Mouse (Mus musculus) testis, adult 2 months (tissue): Measurements from ENCODE around the gene Ndufb3. TPM values are rescaled to one million over a fixed set of nuclear protein-coding genes. Genes with fewer than 3 reads are reported as not detected.
"Not testable (repeated sequence)": the region's sequence is repeated elsewhere in the genome, so short reads cannot be mapped to it uniquely, and the experiment has no call there.

Experiments used
- H3K27ac ChIP-seq: fragments of 200-500 bp; 2 replicates; pipeline ENCODE4 v1.5.1; 2012; ENCODE audit warnings: low read depth, low read length; ENCODE audit not compliant: control insufficient read depth, insufficient read depth
- H3K27me3 ChIP-seq: fragments of 200-500 bp; 2 replicates; pipeline ENCODE4 v1.6.1; 2012; ENCODE audit warnings: mild to moderate bottlenecking, low read length, moderate library complexity; ENCODE audit not compliant: control insufficient read depth, insufficient read depth
- H3K36me3 ChIP-seq: fragments of 200-500 bp; 2 replicates; pipeline ENCODE4 v1.6.1; 2012; ENCODE audit warnings: mild to moderate bottlenecking, low read length; ENCODE audit not compliant: control insufficient read depth, insufficient read depth
- H3K4me1 ChIP-seq: fragments of 200-500 bp; 2 replicates; pipeline ENCODE4 v1.6.1; 2012; ENCODE audit warnings: low read length; ENCODE audit not compliant: control insufficient read depth, insufficient read depth
- H3K4me3 ChIP-seq: fragments of 200-500 bp; 2 replicates; pipeline ENCODE4 v1.5.1; 2012; ENCODE audit warnings: low read depth, mild to moderate bottlenecking, low read length, moderate library complexity, mixed read lengths; ENCODE audit not compliant: control insufficient read depth
- CTCF ChIP-seq: fragments of 200-500 bp; IDR thresholded peaks from 2 replicates; pipeline ENCODE4 v1.5.1; 2012; ENCODE audit warnings: low read depth, mild to moderate bottlenecking, inconsistent platforms, low read length, moderate library complexity; ENCODE audit not compliant: control insufficient read depth, insufficient read depth, insufficient replicate concordance
- POLR2A ChIP-seq: fragments of 200-500 bp; IDR thresholded peaks from 2 replicates; pipeline ENCODE4 v1.6.1; 2012; ENCODE audit warnings: low read depth, mild to moderate bottlenecking, inconsistent platforms, low read length, moderate library complexity; ENCODE audit not compliant: control insufficient read depth
- polyA plus RNA-seq: library from polyadenylated mRNA; depleted of rRNA; stranded (reverse); fragments of >200 nt; gene quantifications from 2 replicates; pipeline ENCODE4 v1.2.3, GENCODE M21; 2012; rRNA removed

Ndufb3 gene
- 37.6 and 40.4 TPM in 2 replicates for polyA plus RNA-seq

DNA sequence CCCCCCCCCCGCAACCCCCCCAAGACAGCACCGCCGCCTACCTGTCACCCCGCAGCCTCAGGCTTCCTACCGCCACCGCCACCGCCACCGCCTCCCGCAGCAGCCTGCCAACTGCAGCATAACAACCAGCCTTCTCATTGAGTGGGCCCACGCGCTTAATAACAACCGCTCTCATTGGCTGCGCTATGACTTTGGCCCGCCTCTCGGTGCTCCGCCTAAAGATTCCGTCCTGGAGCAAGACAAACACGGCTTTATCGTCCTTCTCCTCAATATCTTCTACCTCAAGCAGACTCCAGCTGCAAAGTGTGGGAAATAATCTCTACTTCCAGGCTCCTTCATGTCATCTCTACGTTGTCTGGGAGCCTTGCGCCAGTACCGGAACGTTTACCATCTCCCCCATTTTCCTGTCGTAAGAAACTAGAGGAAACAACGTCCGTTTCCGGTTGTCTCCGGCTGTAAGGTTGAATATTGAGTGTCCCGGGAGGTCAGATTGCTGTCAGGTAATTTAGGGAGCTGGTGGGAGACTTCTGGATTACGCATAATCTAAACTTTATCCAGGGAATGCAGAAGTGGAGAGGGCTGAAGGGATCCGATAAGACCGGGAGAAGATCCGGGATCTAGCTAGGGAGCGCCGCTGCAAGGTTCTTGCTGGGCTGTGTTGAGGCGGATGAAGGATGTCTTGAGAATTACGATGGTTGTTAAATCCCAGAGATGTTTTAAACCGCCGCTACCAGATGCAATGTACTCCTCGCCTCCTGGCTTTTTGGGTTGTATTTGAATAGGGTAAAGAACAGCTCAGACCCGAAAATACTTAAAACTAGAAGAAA, at the start of gene Ndufb3, which contains the start of gene Fam126b:
Gene Ndufb3, plus strand, starts transcription at position 214 of the 827 bp plus-strand sequence.
Gene Fam126b, minus strand, starts transcription at position 153 of the 827 bp plus-strand sequence.
- Histone ChIP-seq H3K4me1 (peaks cover 2% of the 10 kb centered on the region; the same call in 1 of the 2 replicates), H3K4me3 (peak within 1 kb of the TSS; percentile 99), H3K27me3 (no peaks in the 10 kb centered on the region), H3K27ac (peak within 1 kb of the TSS; percentile 93), H3K36me3 (no peaks in the 10 kb centered on the region)
- TF ChIP-seq POLR2A (peak; percentile 92), CTCF (no peak)

DNA sequence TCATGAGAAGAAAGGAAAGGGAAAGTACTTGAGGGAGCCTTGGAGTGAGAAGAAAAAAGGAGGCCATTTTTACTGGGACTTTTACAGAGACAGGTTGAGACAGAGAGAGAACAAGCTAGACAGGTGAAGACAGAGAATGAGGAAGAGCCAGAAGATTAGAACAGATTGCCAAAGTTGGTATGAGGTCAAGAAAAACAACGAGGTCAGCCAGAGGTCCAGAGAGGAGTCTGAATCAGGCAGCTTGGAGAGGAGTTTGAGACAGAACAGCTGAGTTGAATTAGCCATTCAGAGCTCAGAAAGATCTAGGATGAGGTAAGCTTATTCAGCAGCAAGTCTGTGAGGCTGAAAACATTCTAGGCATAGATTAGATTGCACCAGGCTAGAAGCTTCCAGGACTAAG, 44.8 kb upstream of the Ndufb3 start:
- Histone ChIP-seq H3K27me3 (no peaks in the 10 kb centered on the region), H3K4me1 (no peaks in the 10 kb centered on the region), H3K36me3 (no peaks in the 10 kb centered on the region; the same call in 1 of the 2 replicates), H3K27ac (no peak overlapping the region), H3K4me3 (no peak overlapping the region)
- no peak for TF ChIP-seq CTCF
- TF ChIP-seq POLR2A = no peak

DNA sequence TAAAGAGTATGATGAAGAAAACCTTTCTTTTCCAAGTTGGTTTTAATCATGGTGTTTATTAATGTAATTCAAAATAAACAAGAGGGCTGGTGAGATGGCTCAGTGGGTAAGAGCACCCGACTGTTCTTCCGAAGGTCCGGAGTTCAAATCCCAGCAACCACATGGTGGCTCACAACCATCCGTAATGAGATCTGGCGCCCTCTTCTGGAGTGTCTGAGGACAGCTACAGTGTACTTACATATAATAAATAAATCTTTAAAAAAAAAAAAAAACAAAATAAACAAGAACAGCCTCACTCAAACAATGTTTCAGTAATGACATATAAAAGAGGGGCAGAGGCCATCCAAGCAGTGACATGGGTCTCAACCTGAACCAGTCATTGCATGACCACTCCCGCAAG, 25.8 kb upstream of the Ndufb3 start:
- H3K27ac ChIP-seq, H3K4me1 ChIP-seq, H3K4me3 ChIP-seq, H3K36me3 ChIP-seq, H3K27me3 ChIP-seq: not testable (repeated sequence)

DNA sequence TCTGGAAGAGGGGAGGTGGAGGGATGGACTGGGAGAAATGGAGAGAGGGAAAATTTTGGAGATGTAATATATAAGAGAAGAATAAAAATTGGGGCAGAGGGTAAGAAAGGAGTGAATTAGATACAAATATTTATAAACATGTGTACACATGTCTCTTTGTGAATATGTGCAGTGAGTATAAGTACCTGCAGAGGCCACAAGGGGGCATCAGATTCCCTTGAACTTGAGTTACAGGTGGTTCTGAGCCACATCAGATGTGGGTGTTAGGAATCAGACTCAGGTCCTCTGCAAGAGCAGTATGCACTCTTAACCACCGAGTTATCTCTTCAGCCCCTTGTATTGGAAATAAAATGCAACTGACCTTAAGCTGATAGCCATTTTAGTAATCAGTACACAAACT, 23.7 kb upstream of the Ndufb3 start:
- Histone ChIP-seq H3K4me3 (no peak overlapping the region), H3K4me1 (no peaks in the 10 kb centered on the region), H3K27me3 (no peaks in the 10 kb centered on the region), H3K36me3 (no peaks in the 10 kb centered on the region), H3K27ac (no peak overlapping the region)
- no peak for TF ChIP-seq POLR2A
- no peak for TF ChIP-seq CTCF

DNA sequence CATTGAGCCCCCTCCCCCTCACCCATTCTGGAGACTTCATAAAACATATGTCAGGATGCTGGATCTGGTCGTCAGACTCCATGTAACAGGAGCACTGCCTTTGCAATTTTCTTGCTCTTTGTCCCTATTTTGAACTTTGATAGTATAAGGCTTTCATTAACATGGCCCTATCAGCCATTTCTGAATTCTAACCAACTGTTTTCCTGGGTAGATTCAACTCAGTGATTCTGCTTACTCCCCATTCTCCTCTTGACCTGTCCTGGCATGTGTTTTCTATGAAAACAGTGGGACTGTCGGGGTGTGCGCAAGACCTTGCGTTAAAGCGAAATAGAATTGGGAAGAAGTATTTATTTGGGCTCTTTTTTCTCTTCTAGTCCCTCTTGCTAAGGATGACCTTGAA, 21.2 kb upstream of the Ndufb3 start:
- Histone ChIP-seq H3K27me3 (no peaks in the 10 kb centered on the region), H3K36me3 (no peaks in the 10 kb centered on the region)
- TF ChIP-seq POLR2A = no peak
- TF ChIP-seq CTCF = no peak

DNA sequence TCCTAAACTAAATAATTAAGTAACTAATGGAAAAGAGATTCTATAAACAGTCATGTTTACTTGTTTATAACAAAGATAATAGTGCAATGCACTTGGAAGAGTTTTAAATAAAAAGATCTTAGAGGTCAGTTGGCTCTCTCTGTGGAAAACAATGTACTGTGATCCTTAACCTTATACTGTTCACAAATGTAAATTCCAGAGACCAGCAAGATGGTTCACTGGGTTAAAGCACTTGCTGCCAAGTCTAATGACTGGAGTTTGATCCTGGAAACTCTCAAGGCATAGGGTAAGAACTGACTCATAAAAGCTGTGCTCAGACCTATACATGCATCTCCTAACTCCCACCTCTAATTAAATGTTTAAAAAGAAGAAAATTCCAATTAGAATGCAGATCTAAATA, 19.6 kb upstream of the Ndufb3 start:
- no peaks in the 10 kb centered on the region for H3K36me3 ChIP-seq
- TF ChIP-seq CTCF (no peak), POLR2A (no peak)
- no peaks in the 10 kb centered on the region for H3K27me3 ChIP-seq
- no peak overlapping the region for H3K27ac ChIP-seq
- no peaks in the 10 kb centered on the region for H3K4me1 ChIP-seq
- H3K4me3 ChIP-seq = no peak overlapping the region

More for the DNA sequence above, 21.2 kb upstream of the Ndufb3 start:
- no peaks in the 10 kb centered on the region for H3K4me1 ChIP-seq
- no peak overlapping the region for H3K27ac ChIP-seq
- H3K4me3 ChIP-seq = no peak overlapping the region

DNA sequence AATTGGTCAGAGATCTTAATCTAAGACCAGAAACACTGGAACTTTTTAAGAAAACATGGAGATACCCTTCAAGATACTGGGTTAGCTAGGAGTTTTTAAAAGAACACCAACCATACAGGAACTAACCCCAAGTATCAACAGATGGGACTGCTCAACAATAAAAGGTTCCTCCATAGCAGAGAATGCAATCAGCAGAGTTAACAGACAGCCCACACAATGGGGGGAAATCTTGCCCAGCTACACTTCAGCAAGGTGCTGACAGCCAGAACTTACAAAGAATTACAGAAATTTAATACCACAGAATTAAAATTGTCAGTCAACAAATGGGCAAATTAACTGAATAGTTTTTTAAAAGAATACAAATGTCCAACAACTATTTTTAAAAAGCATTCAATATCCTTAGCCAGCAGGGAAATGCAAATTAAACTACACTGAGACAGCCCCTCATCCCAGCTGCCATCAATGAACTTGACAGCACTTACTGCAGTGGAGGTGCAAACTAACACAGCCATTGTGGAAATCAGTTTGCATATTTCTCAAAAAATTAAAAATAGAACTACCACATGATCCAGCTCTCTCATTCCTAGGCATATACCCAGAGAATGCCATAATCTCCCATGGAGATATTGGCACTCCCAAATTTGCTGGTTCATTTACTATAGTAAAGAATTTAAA, 17.6 kb upstream of the Ndufb3 start:
- H3K4me3 ChIP-seq = no peak overlapping the region
- TF ChIP-seq POLR2A (no peak), CTCF (no peak)

More for the DNA sequence above, 17.6 kb upstream of the Ndufb3 start:
- Histone ChIP-seq H3K4me1 (no peaks in the 10 kb centered on the region), H3K36me3 (no peaks in the 10 kb centered on the region), H3K27ac (no peak overlapping the region), H3K27me3 (no peaks in the 10 kb centered on the region)
